Comparison of ENCODE assay signal across 7 mouse cellular contexts in genomic region chr19:4000949-4001525, GRCm38 (mm10). TPM values are rescaled to one million over a fixed set of nuclear protein-coding genes. Genes with fewer than 3 reads are reported as not detected.
DNase-seq lines count a peak whose midpoint lies in the region; ATAC-seq and TF ChIP-seq lines count a peak whose summit lies in the region.

No protein-coding gene starts in this region.

- peaks cover 9% of the 10 kb centered on the region; the same call in 1 of the 2 replicates for H3K4me1 ChIP-seq in neural tube, embryonic 11.5 days (ENCODE audit: control insufficient read depth, insufficient read depth, low read length)
- H3K4me1 ChIP-seq in embryonic facial prominence, embryonic 15.5 days = peaks cover 23% of the 10 kb centered on the region
- H3K4me1 ChIP-seq in limb, embryonic 14.5 days (ENCODE audit: control insufficient read depth, insufficient read depth, low read length) = peaks cover 12% of the 10 kb centered on the region
- H3K4me1 ChIP-seq in small intestine, adult 2 months (ENCODE audit: control insufficient read depth, insufficient read depth, insufficient read length, low read length) = peaks cover 36% of the 10 kb centered on the region

- H3K4me2 ChIP-seq in neural tube, embryonic 11.5 days (ENCODE audit: low read depth) = peak overlapping the region; percentile 94
- peak overlapping the region; percentile 81 for H3K4me2 ChIP-seq in embryonic facial prominence, embryonic 15.5 days (replicated peaks)
- peak overlapping the region; percentile 85 for H3K4me2 ChIP-seq in limb, embryonic 14.5 days (replicated peaks; ENCODE audit: low read depth, low read length, severe bottlenecking)

- WGBS in neural tube, embryonic 11.5 days = 23% methylated on average over 17 of the region's 17 CpGs
- 14% methylated on average over 17 of the region's 17 CpGs for WGBS in embryonic facial prominence, embryonic 15.5 days
- WGBS in limb, embryonic 14.5 days = 13% methylated on average over 16 of the region's 17 CpGs
- 19% methylated on average over 17 of the region's 17 CpGs for WGBS in small intestine, adult 2 months

- peak overlapping the region; percentile 88 for H3K9ac ChIP-seq in neural tube, embryonic 11.5 days (ENCODE audit: low read length)
- H3K9ac ChIP-seq in embryonic facial prominence, embryonic 15.5 days = peak overlapping the region; percentile 74
- H3K9ac ChIP-seq in limb, embryonic 14.5 days (ENCODE audit: low read depth, low read length, severe bottlenecking) = peak overlapping the region; percentile 81

- TF ChIP-seq CTCF in small intestine, adult 2 months (IDR thresholded peaks at IDR 0.05; ENCODE audit: extremely low read depth, insufficient read length, insufficient replicate concordance, low read depth, low read length) = peak; percentile 10; the same call in 1 of the 2 replicates

- peak overlapping the region; percentile 69 for H3K4me3 ChIP-seq in neural tube, embryonic 11.5 days (ENCODE audit: low read depth, low read length)
- peak overlapping the region; percentile 66 for H3K4me3 ChIP-seq in embryonic facial prominence, embryonic 15.5 days (replicated peaks)
- peak overlapping the region; percentile 70 for H3K4me3 ChIP-seq in limb, embryonic 14.5 days (replicated peaks; ENCODE audit: low read length)
- peak overlapping the region; percentile 71 for H3K4me3 ChIP-seq in small intestine, adult 2 months (ENCODE audit: low read depth, low read length)

- no peaks in the 10 kb centered on the region; the same call in 1 of the 2 replicates for H3K36me3 ChIP-seq in neural tube, embryonic 11.5 days (ENCODE audit: control insufficient read depth, insufficient read depth, low read length)
- H3K36me3 ChIP-seq in embryonic facial prominence, embryonic 15.5 days = peaks cover 11% of the 10 kb centered on the region
- peaks cover 16% of the 10 kb centered on the region for H3K36me3 ChIP-seq in limb, embryonic 14.5 days (ENCODE audit: control insufficient read depth, insufficient read depth, low read length)
- H3K36me3 ChIP-seq in small intestine, adult 2 months (ENCODE audit: control insufficient read depth, insufficient read depth, low read length) = peaks cover 6% of the 10 kb centered on the region

- H3K9me3 ChIP-seq in neural tube, embryonic 11.5 days (ENCODE audit: control insufficient read depth, low read length) = no peaks in the 10 kb centered on the region
- H3K9me3 ChIP-seq in embryonic facial prominence, embryonic 15.5 days (replicated peaks) = no peaks in the 10 kb centered on the region
- no peaks in the 10 kb centered on the region for H3K9me3 ChIP-seq in limb, embryonic 14.5 days (ENCODE audit: control insufficient read depth, low read length)

- peak overlapping the region; percentile 94 for H3K27ac ChIP-seq in neural tube, embryonic 11.5 days (ENCODE audit: low read depth, low read length)
- peak overlapping the region; percentile 96 for H3K27ac ChIP-seq in embryonic facial prominence, embryonic 15.5 days (replicated peaks)
- peak overlapping the region; percentile 93 for H3K27ac ChIP-seq in limb, embryonic 14.5 days (replicated peaks; ENCODE audit: low read depth, low read length)
- peak overlapping the region; percentile 92 for H3K27ac ChIP-seq in small intestine, adult 2 months (ENCODE audit: insufficient read depth, low read depth, low read length)

- no peak for TF ChIP-seq POLR2A in limb, embryonic 14.5 days (IDR thresholded peaks at IDR 0.05; ENCODE audit: borderline replicate concordance, extremely low read depth, insufficient read depth, insufficient read length)
- TF ChIP-seq POLR2A in small intestine, adult 2 months (IDR thresholded peaks at IDR 0.05; ENCODE audit: low read depth, low read length) = no peak

- no peaks in the 10 kb centered on the region for H3K27me3 ChIP-seq in neural tube, embryonic 11.5 days (ENCODE audit: control insufficient read depth, insufficient read depth, low read length)
- no peaks in the 10 kb centered on the region for H3K27me3 ChIP-seq in embryonic facial prominence, embryonic 15.5 days
- no peaks in the 10 kb centered on the region for H3K27me3 ChIP-seq in limb, embryonic 14.5 days (ENCODE audit: control insufficient read depth, insufficient read depth, low read length)
- H3K27me3 ChIP-seq in small intestine, adult 2 months (ENCODE audit: control insufficient read depth, insufficient read depth, low read length) = no peaks in the 10 kb centered on the region

- DNase-seq in neural tube, embryonic 11.5 days (ENCODE audit: low spot score) = no peak
- DNase-seq in neural tube, embryonic 10.5 days (ENCODE audit: extremely low spot score, low spot score) = no peak
- DNase-seq in limb, embryonic 14.5 days (ENCODE audit: low spot score) = no peak
- DNase-seq in adrenal gland, postnatal 14 days = no peak
- DNase-seq in urinary bladder, postnatal 10 days (ENCODE audit: low spot score) = no peak

- ATAC-seq in neural tube, embryonic 11.5 days (ENCODE audit: insufficient read depth, low FRiP score, low TSS enrichment) = 0 out of 2 replicates have a peak, but pooled peaks have one; percentile 18
- ATAC-seq in embryonic facial prominence, embryonic 15.5 days (ENCODE audit: insufficient number of reproducible peaks, low FRiP score, low TSS enrichment, low read depth) = no peak
- no peak for ATAC-seq in limb, embryonic 14.5 days (ENCODE audit: low FRiP score, low read depth)

RNA-seq across cellular contexts. Expression of gene Gm49405, which starts 0.6 kb away (rescaled TPM):
- polyA plus RNA-seq in neural tube, embryonic 11.5 days (2014; fragmentation: Nextera tagmentation; extraction: Ambion mirVana) = 1.8 and 1.9 TPM in 2 replicates
- polyA plus RNA-seq in embryonic facial prominence, embryonic 15.5 days (2015; fragmentation: Nextera tagmentation; extraction: Ambion mirVana) = 3.9 and 4.7 TPM in 2 replicates
- 7.0 and 8.0 TPM in 2 replicates for polyA plus RNA-seq in limb, embryonic 14.5 days (2012; rRNA removed)
- 2.3 and 3.3 TPM in 2 replicates for polyA plus RNA-seq in limb, embryonic 14.5 days (2014; fragmentation: Nextera tagmentation; extraction: Ambion mirVana)
- polyA plus RNA-seq in small intestine, adult 2 months (2012; rRNA removed) = 0.77 and 0.90 TPM in 2 replicates
- 0.89 and 1.7 TPM in 2 replicates for total RNA-seq in adrenal gland, postnatal 14 days (2021)

RNA-seq across cellular contexts. Expression of gene Nudt8, which starts 0.7 kb away (rescaled TPM):
- polyA plus RNA-seq in neural tube, embryonic 11.5 days (2014; fragmentation: Nextera tagmentation; extraction: Ambion mirVana) = 20.6 and 20.8 TPM in 2 replicates
- polyA plus RNA-seq in embryonic facial prominence, embryonic 15.5 days (2015; fragmentation: Nextera tagmentation; extraction: Ambion mirVana) = 31.0 and 35.8 TPM in 2 replicates
- 18.3 and 21.0 TPM in 2 replicates for polyA plus RNA-seq in limb, embryonic 14.5 days (2012; rRNA removed)
- 35.8 and 38.9 TPM in 2 replicates for polyA plus RNA-seq in limb, embryonic 14.5 days (2014; fragmentation: Nextera tagmentation; extraction: Ambion mirVana)
- polyA plus RNA-seq in small intestine, adult 2 months (2012; rRNA removed) = 30.6 and 33.7 TPM in 2 replicates
- total RNA-seq in adrenal gland, postnatal 14 days (2021) = 41.1 and 49.2 TPM in 2 replicates

RNA-seq across cellular contexts. Expression of gene Doc2g, which starts 2.1 kb away (rescaled TPM):
- polyA plus RNA-seq in neural tube, embryonic 11.5 days (2014; fragmentation: Nextera tagmentation; extraction: Ambion mirVana) = 2.7 and 2.8 TPM in 2 replicates
- polyA plus RNA-seq in embryonic facial prominence, embryonic 15.5 days (2015; fragmentation: Nextera tagmentation; extraction: Ambion mirVana) = 5.4 and 5.6 TPM in 2 replicates
- 19.6 and 22.4 TPM in 2 replicates for polyA plus RNA-seq in limb, embryonic 14.5 days (2012; rRNA removed)
- 3.4 and 3.9 TPM in 2 replicates for polyA plus RNA-seq in limb, embryonic 14.5 days (2014; fragmentation: Nextera tagmentation; extraction: Ambion mirVana)
- polyA plus RNA-seq in small intestine, adult 2 months (2012; rRNA removed) = 5.1 and 8.2 TPM in 2 replicates
- 1.6 and 2.8 TPM in 2 replicates for total RNA-seq in adrenal gland, postnatal 14 days (2021)

RNA-seq across cellular contexts. Expression of gene Tbx10, which starts 8.5 kb away (rescaled TPM):
- polyA plus RNA-seq in neural tube, embryonic 11.5 days (2014; fragmentation: Nextera tagmentation; extraction: Ambion mirVana) = 0.22 TPM in 1 of 2 replicates, not detected in the other
- not detected in 2 replicates for polyA plus RNA-seq in embryonic facial prominence, embryonic 15.5 days (2015; fragmentation: Nextera tagmentation; extraction: Ambion mirVana)
- polyA plus RNA-seq in limb, embryonic 14.5 days (2012; rRNA removed) = 0.08 and 0.12 TPM in 2 replicates
- polyA plus RNA-seq in limb, embryonic 14.5 days (2014; fragmentation: Nextera tagmentation; extraction: Ambion mirVana) = 0.28 TPM in 1 of 2 replicates, not detected in the other
- 0.10 TPM in 1 of 2 replicates, not detected in the other for polyA plus RNA-seq in small intestine, adult 2 months (2012; rRNA removed)
- total RNA-seq in adrenal gland, postnatal 14 days (2021) = not detected in 2 replicates

RNA-seq across cellular contexts. Expression of gene Ndufv1, which starts 11.6 kb away (rescaled TPM):
- polyA plus RNA-seq in neural tube, embryonic 11.5 days (2014; fragmentation: Nextera tagmentation; extraction: Ambion mirVana) = 207 and 208 TPM in 2 replicates
- 190 and 202 TPM in 2 replicates for polyA plus RNA-seq in embryonic facial prominence, embryonic 15.5 days (2015; fragmentation: Nextera tagmentation; extraction: Ambion mirVana)
- 141 and 157 TPM in 2 replicates for polyA plus RNA-seq in limb, embryonic 14.5 days (2012; rRNA removed)
- 193 and 194 TPM in 2 replicates for polyA plus RNA-seq in limb, embryonic 14.5 days (2014; fragmentation: Nextera tagmentation; extraction: Ambion mirVana)
- 92.8 and 170 TPM in 2 replicates for polyA plus RNA-seq in small intestine, adult 2 months (2012; rRNA removed)
- 604 and 685 TPM in 2 replicates for total RNA-seq in adrenal gland, postnatal 14 days (2021)
